Mouse (Mus musculus) Patski (cell line): Measurements from ENCODE around the gene Ppfibp2. TPM values are rescaled to one million over a fixed set of nuclear protein-coding genes. Genes with fewer than 3 reads are reported as not detected.

Source experiments
- ATAC-seq: fragments of 100-300 bp; one replicate; pipeline ENCODE4 v1.8.0; 2021
- CTCF ChIA-PET: fragments of 350-600 bp; sonication (Branson Sonifier 250); formaldehyde crosslinking; loops from one replicate; lab custom pipeline; 2022; ENCODE audit warnings: inconsistent platforms; lab: Charles Lee
- POLR2A ChIA-PET: fragments of 350-600 bp; sonication (Branson Sonifier 250); formaldehyde crosslinking; loops from one replicate; lab custom pipeline; 2022; ENCODE audit warnings: antibody characterized with exemption, inconsistent platforms; lab: Charles Lee
- DNase-seq: peaks from one replicate; pipeline ENCODE4 v3.0.0-alpha.2; 2011; ENCODE audit warnings: low read depth, low spot score
- H3K27me3 ChIP-seq: fragments of 371-371 bp; one replicate; pipeline ENCODE4 v1.5.1; 2021
- CTCF ChIP-seq: fragments of 100-300 bp; IDR thresholded peaks from one replicate; pipeline ENCODE4 v1.5.1; 2021
- in situ Hi-C: fragments of 300-500 bp; cut with MboI; formaldehyde crosslinking; loops from 3 replicates; pipeline ENCODE4 v1.11.1; 2018; ENCODE audit warnings: low pct_unique_long_range_greater_than_20kb, mixed read lengths
- polyA plus RNA-seq: library from polyadenylated mRNA; unstranded; gene quantifications from one replicate; pipeline ENCODE4 v1.2.3, GENCODE M21; 2021

Gene Ppfibp2
- polyA plus RNA-seq, 1 experiment from 2014 or later, result 1.4 TPM

DNA sequence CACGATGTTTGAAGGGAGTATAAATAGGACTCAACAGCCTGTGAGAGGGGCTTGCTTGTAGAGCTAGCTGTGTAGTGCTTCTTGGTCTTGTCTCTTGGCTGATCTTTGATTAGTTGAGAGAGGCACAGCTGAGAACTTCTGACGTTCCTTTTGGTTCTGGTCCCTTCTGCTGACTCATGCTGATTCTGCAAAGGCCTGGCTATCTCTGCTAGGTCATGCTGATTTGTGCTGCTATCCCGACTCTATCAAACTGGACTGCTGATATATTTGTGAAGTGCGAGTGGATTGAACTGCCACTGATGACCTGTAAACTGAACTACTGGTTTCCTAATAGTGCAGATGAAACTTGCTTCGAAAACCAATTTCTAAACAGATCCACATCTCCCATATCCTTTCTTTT is 15.9 kb downstream of the Ppfibp2 start:
- ChIA-PET CTCF (no interaction called here), POLR2A (no interaction called here)
- in situ Hi-C loops, result no loop called here
- no peak for ATAC-seq
- no peaks in the 10 kb centered on the region for H3K27me3 ChIP-seq
- DNase-seq, result no peak
- TF ChIP-seq CTCF, result no peak

DNA sequence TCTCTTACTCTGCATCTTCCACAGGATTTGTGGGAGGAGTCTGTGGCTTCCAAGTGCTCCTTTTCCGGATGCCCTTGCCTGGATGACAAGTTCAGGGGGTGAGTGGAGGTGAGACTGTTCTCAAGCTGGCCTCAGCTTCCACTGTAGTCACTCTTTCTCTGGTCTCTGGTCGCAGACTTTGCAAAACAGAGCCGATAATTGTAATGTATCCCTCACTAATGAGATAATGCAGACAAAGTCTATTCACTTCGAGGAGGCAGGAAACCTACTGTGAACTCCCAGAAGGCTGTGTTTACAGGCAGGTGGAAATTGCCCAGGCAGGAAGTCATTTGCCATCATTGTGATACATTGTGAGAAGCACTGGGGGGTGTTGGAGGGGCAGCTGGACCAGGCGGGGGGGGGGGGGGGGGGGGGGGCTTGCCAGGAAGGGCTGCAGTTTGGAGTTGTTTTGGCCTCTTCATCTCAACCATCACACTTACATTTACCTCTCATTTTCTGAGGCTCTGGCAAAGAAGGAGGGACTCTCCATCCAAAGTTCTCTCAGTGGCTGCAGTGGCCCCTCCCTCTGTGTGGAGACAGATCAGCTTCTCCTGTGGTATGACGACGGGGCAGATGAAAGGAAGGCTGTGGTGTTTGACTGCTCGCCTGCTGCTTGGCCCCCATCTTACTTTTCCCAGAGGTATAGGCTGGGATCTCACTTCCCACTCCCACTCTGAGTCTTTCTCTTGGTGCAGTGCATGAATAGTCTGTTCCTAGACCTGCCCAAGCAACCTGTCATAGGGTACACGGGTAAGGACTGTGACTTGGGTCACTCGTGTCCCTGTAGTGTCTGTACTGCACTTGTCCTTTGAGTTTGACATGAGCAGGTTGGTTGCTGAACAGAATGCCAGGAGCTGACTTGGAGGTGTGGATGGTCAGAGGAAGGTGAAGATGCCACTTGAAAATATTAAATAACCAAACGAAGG is 23.3 kb downstream of the Ppfibp2 start:
- ChIA-PET POLR2A (no interaction called here), CTCF (no interaction called here)
- in situ Hi-C loops, result no loop called here
- TF ChIP-seq CTCF, result no peak
- no peaks in the 10 kb centered on the region for H3K27me3 ChIP-seq
- ATAC-seq (no peak), DNase-seq (no peak)

DNA sequence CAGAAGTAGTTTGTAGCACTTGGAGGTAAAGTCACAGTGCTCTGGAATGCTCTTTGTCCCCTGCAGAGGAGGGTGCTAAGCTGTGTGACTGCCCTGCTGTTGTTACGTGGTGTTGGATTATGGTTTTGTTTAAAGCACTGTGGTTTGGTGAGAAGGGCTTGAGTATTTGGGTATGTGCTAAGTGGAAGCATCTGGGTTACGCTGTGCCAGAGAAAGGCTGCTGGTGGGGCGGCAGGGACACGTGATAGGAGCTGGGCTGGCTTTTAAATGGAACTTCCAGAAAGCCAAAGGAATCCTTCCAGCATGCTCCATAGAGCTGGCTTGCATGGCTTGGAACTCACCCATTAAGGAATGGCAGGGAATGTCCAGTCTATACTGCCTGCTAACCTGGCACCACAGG is 24.2 kb downstream of the Ppfibp2 start:
- in situ Hi-C loops, result no loop called here
- CTCF ChIA-PET, result no interaction called here

DNA sequence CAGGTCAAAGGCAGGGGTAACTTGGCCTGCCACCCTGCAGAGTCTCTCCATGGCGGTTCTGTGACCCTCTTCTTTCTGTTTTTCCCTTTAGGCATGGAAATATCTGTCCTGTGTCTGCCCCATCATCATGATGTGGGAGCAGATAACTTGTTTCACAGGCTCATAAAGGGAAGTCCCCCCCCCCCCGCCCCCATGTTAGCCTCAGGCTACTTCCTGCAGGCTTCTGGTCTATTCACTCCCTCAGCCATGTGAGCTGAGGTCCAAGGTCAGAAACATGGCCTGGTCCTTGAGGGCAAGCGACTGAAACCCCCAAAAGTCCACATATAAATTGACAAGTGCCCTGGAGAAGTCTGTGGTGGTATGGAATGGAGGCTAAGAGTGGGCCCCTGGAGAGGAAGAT is 25.1 kb downstream of the Ppfibp2 start:
- in situ Hi-C loops, result no loop called here
- ATAC-seq, result no peak
- TF ChIP-seq CTCF, result no peak
- ChIA-PET CTCF (no interaction called here), POLR2A (no interaction called here)
- no peaks in the 10 kb centered on the region for H3K27me3 ChIP-seq
- DNase-seq, result no peak

More for the DNA sequence above, 24.2 kb downstream of the Ppfibp2 start:
- H3K27me3 ChIP-seq, result no peaks in the 10 kb centered on the region
- no peak for TF ChIP-seq CTCF
- ATAC-seq, result no peak
- no peak for DNase-seq
- POLR2A ChIA-PET, result no interaction called here

DNA sequence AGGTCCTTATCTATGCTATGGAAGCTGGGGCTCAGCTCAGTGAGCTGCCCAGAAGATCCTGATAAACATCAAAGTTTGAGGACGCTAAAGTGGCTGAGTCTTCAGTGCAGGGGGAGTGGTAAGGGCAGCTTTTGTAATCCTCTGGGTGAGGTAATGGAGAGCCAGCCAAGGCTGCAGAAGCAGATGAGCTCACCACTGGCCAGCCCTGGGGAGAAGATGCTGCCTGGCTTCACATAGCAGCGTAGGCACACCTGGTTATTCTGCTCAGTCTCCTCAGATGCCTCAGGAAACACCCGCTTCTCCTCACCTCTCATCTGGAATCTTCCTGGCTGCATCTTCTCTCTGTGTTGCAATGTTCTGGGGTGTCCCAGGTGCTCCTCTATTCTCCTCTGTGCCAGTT is 29.4 kb downstream of the Ppfibp2 start:
- no peak for DNase-seq
- in situ Hi-C loops, result no loop called here
- ATAC-seq, result no peak
- H3K27me3 ChIP-seq, result no peaks in the 10 kb centered on the region
- CTCF ChIA-PET, result no interaction called here
- POLR2A ChIA-PET, result no interaction called here
- TF ChIP-seq CTCF, result no peak

DNA sequence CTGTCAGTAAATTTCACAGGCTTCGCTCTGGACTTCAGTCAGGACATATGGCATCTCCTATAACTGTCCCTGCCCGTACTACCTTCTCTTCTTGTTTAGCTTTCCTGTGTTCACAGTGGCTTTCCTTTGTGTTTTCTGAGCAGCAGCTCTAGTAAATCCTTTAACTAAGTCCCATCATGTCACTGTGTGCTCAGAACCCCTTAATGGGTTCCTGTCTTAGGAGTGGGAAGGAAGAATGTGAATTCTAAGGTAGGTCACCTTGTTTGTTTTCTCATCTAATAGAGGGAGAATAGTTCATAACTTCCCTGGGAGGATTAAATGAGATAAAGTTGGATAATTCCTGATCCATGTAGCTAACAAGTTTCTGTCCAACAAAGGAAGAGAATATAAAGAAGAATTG is 30.1 kb downstream of the Ppfibp2 start, which contains the start of gene 5330417H12Rik:
5330417H12Rik (minus strand) TSS at position 101 of the 400 bp plus-strand sequence.
- TF ChIP-seq CTCF, result no peak

DNA sequence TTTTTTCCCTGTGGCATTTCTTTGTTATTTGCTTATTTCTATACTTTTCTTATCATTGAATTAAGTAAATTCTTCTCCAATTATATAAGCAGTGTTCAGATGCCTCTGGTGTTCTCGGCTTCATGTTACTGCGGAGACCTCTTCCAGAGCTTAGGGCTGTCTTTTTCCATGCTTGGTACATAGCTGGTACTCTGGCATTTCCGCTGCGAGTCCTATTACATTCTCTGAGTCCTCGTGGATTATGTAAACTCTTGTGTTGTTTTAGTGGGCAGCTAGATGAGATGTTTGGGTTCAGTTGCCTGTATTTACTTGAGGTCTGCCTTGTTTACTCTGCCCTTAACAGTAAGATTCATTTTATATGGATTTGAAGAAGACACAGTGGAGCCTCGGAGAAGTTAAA is 30.8 kb downstream of the Ppfibp2 start:
- no peak for DNase-seq
- in situ Hi-C loops, result no loop called here
- ATAC-seq, result no peak
- ChIA-PET POLR2A (no interaction called here), CTCF (no interaction called here)
- TF ChIP-seq CTCF, result no peak
- no peaks in the 10 kb centered on the region for H3K27me3 ChIP-seq

More for the DNA sequence above, 30.1 kb downstream of the Ppfibp2 start, which contains the start of gene 5330417H12Rik:
- no peaks in the 10 kb centered on the region for H3K27me3 ChIP-seq
- CTCF ChIA-PET, result no interaction called here
- no peak for DNase-seq
- in situ Hi-C loops, result no loop called here
- POLR2A ChIA-PET, result no interaction called here
- no peak for ATAC-seq

DNA sequence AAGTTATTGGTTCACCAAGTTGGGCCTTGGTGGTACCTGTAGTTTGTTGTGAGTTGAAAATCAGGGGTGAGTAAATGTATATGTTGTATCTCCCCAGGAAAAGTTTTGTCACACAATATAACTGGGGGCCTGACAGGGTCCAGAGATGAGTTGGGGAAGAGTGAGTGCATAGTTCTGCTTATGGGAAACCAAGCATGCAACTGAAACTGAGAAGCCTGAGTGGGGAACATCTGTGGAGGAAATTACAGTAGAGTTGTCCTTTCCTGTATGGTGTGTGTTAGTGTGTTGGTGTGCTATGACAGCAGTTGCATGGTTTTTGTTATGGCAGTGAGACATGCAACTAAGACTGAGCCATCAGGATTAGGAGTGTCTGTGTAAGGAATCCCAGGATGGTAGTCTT is 33.4 kb downstream of the Ppfibp2 start:
- ATAC-seq (no peak), DNase-seq (no peak)
- POLR2A ChIA-PET, result no interaction called here
- CTCF ChIA-PET, result no interaction called here
- in situ Hi-C loops, result no loop called here
- no peaks in the 10 kb centered on the region for H3K27me3 ChIP-seq
- TF ChIP-seq CTCF, result no peak

DNA sequence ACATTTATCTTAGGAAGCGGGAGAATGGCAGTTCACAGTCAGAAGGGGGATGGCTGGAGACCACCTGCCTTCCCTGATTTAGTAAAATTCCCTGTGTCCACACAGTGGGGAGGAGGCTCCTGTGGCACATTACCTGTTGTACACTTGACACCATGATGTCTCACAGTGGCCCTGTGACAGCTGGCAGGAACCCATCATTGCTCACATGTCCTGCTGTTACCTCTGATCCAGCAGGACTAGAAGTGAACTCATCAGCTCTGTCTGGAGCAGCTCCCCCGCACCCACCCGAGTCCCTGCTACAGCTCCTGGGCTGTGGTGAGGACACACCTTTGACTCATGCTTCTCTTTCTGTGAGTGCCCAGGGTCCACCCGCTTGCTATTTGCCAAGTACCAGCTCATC is 38.2 kb downstream of the Ppfibp2 start:
- no peak for ATAC-seq
- ChIA-PET POLR2A (no interaction called here), CTCF (no interaction called here)
- no peak for TF ChIP-seq CTCF
- H3K27me3 ChIP-seq, result no peaks in the 10 kb centered on the region
- in situ Hi-C loops, result no loop called here
- DNase-seq, result no peak

DNA sequence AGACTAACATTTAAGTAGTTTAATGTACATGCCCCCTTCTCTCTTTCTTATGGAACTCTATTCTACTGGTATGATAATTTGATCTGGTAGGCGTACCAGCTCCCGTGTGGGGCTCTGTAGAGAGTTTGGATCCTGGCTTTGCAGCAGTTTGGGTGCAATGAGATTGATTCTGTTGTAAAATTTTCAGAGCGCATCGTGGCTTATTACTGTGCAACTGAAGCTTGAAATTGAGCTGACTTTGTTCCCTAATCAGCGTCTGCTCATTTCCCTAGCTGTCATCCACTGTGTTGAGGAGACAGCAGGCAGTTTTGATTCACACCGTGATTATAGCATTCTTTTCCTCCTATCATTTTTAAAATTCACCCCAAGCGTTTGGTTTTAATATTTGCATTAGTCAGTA is 42.4 kb downstream of the Ppfibp2 start:
- TF ChIP-seq CTCF, result no peak
- in situ Hi-C loops, result no loop called here
- DNase-seq (no peak), ATAC-seq (no peak)
- H3K27me3 ChIP-seq, result no peaks in the 10 kb centered on the region
- POLR2A ChIA-PET, result no interaction called here
- CTCF ChIA-PET, result no interaction called here

DNA sequence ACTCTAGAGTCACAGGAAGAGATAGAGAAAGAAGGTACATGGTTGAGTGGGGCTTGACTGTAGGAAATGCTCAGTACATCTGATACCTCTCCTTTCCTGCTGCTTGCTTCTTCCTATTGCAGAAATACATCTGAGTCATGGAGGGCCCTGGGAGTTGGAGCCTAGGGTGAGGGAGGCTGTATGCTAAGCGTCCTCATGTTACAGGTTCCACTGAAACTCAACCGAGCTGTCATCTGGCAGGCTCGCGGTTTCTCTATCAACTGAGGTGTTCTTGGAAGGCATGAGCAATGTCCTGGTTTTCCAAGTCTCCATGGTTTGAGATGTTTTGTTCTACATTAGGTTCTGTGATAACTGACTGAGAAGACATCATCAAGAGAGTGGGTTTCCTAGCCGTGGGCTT is 43.0 kb downstream of the Ppfibp2 start:
- no peak for DNase-seq
- in situ Hi-C loops, result no loop called here
- CTCF ChIA-PET, result no interaction called here
- TF ChIP-seq CTCF, result no peak
- ATAC-seq, result no peak
- H3K27me3 ChIP-seq, result no peaks in the 10 kb centered on the region
- POLR2A ChIA-PET, result no interaction called here
